Mouse (Mus musculus): ENCODE data around the gene Bcl7c.

DNA sequence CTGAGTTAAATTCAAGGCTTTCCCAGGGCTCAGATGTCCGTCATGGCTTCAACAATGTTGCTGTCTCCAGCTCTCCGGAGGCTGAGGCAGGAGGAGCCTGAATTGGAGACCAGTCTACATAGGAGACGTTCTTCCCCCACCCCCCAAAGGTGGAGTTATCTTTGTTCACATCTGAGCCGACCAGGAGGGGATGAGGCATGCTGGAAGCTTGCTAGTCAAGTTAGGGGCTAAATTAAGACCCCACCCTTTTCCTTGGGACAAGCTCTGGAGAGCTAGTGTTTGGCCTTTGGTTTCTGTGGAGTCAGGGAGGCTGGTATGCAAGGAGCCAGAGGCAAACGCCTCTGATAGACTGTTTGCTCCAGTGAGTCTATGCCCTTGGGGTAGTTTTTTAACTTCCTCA is 44.4 kb upstream of the Bcl7c start:
- TF ChIP-seq CTCF (IDR thresholded peaks at IDR 0.05; ENCODE audit: control insufficient read depth, insufficient read depth, insufficient replicate concordance, low read depth, low read length) (no peak), POLR2A (IDR thresholded peaks at IDR 0.05; ENCODE audit: control insufficient read depth, low read depth, low read length) (0 out of 2 replicates have a peak, but pooled peaks have one; percentile 5)

Data from testis, adult 2 months (tissue).